Mouse (Mus musculus) neural tube, embryonic 13.5 days (tissue): ENCODE measurements at regions not wholly inside any gene's neighbourhood (a gene's known extent, or its start where the extent isn't known, plus 50 kb on each side); places are given as distances from the start of the nearest gene placed in this dataset.

ENCODE experiments used
- ATAC-seq: fragments of 200-750 bp; cut with Nextera tagmentation; 2 replicates; pipeline ENCODE4 v1.8.0; 2017; ENCODE audit warnings: low read depth, mild to moderate bottlenecking, moderate TSS enrichment, moderate library complexity
- H3K27ac ChIP-seq: fragments of 300-500 bp; sonication (generic); replicated peaks from 2 replicates; pipeline ENCODE4 v1.5.1; 2015; ENCODE audit warnings: moderate library complexity, mild to moderate bottlenecking, inconsistent platforms
- H3K27me3 ChIP-seq: fragments of 300-500 bp; sonication (generic); 2 replicates; pipeline ENCODE4 v1.6.1; 2015; ENCODE audit warnings: mild to moderate bottlenecking, inconsistent platforms
- H3K36me3 ChIP-seq: fragments of 300-500 bp; sonication (generic); 2 replicates; pipeline ENCODE4 v1.6.1; 2015; ENCODE audit warnings: mild to moderate bottlenecking, inconsistent platforms
- H3K4me1 ChIP-seq: fragments of 300-500 bp; sonication (generic); replicated peaks from 2 replicates; pipeline ENCODE4 v1.6.1; 2015; ENCODE audit warnings: inconsistent platforms
- H3K4me2 ChIP-seq: fragments of 300-500 bp; sonication (generic); 2 replicates; pipeline ENCODE4 v1.6.1; 2015; ENCODE audit warnings: inconsistent platforms, mild to moderate bottlenecking, moderate library complexity
- H3K4me3 ChIP-seq: fragments of 300-500 bp; sonication (generic); 2 replicates; pipeline ENCODE4 v1.5.1; 2015; ENCODE audit warnings: mild to moderate bottlenecking, inconsistent platforms
- H3K9ac ChIP-seq: fragments of 300-500 bp; sonication (generic); 2 replicates; pipeline ENCODE4 v1.6.1; 2015; ENCODE audit warnings: moderate library complexity, mild to moderate bottlenecking, inconsistent platforms
- H3K9me3 ChIP-seq: fragments of 300-500 bp; sonication (generic); 2 replicates; pipeline ENCODE4 v1.6.1; 2016; ENCODE audit warnings: inconsistent platforms
- WGBS: fragments of 180-500 bp; shearing (Covaris S2); methylation state at CpG from one replicate; pipeline ENCODE4 v1.1.7; 2015; 5-methylcytosine and 5-hydroxymethylcytosine counted together

DNA sequence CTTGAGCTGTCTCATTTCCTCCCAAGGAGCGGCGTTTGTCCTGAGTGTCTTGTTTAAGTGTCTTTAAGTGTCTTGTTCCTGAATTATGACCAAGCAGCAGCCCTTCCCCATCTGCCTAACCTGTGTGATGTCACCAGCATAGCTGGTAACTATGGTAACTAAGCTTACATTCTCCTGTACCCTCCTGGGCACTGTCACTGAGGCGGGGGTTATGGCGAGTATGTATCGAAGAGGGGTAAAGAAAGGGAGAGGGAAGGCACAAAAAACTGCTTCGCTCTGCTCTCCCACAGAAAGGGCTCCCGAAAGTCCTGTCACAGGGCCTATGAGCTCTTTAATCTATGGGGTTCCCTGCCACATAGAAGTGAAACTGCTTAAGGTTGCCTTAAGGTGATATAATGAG lies 89.6 kb downstream of the Ppp4r2 start:
- Histone ChIP-seq H3K36me3 (no peaks in the 10 kb centered on the region), H3K27me3 (no peaks in the 10 kb centered on the region), H3K27ac (no peak overlapping the region), H3K4me3 (no peak overlapping the region), H3K4me1 (0 out of 2 replicates have a peak, but pooled peaks cover 7% of the 10 kb centered on the region), H3K4me2 (no peak overlapping the region), H3K9me3 (no peaks in the 10 kb centered on the region), H3K9ac (no peak overlapping the region)
- 63% methylated on average over 7 of the region's 7 CpGs for WGBS
- no peak for ATAC-seq

DNA sequence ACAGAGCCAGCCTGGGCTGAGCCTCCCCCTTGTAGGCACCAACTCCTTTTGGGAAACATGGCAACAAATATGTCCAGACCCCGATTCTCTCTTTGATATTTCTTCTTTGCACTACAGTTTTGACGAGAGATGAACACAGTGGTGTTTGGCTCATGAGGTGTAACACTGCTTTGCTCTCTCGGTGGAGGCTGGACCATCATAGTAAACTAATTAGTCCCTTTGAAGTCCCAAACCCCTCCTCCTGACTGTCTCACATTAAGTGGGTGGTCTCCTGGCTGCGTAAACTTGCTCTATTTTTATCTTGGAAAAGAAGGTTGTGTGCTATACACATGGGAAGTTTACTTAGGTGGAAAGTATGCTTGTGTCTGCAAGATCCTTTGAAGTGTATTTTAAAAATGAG lies 90.3 kb downstream of the Ppp4r2 start:
- H3K9ac ChIP-seq: no peak overlapping the region
- no peak overlapping the region for H3K4me2 ChIP-seq
- H3K4me1 ChIP-seq: 0 out of 2 replicates have a peak, but pooled peaks cover 7% of the 10 kb centered on the region
- H3K36me3 ChIP-seq: no peaks in the 10 kb centered on the region
- H3K4me3 ChIP-seq: no peak overlapping the region
- ATAC-seq: no peak
- 42% methylated on average over 4 of the region's 4 CpGs for WGBS
- H3K9me3 ChIP-seq: no peaks in the 10 kb centered on the region
- no peak overlapping the region for H3K27ac ChIP-seq
- no peaks in the 10 kb centered on the region for H3K27me3 ChIP-seq

DNA sequence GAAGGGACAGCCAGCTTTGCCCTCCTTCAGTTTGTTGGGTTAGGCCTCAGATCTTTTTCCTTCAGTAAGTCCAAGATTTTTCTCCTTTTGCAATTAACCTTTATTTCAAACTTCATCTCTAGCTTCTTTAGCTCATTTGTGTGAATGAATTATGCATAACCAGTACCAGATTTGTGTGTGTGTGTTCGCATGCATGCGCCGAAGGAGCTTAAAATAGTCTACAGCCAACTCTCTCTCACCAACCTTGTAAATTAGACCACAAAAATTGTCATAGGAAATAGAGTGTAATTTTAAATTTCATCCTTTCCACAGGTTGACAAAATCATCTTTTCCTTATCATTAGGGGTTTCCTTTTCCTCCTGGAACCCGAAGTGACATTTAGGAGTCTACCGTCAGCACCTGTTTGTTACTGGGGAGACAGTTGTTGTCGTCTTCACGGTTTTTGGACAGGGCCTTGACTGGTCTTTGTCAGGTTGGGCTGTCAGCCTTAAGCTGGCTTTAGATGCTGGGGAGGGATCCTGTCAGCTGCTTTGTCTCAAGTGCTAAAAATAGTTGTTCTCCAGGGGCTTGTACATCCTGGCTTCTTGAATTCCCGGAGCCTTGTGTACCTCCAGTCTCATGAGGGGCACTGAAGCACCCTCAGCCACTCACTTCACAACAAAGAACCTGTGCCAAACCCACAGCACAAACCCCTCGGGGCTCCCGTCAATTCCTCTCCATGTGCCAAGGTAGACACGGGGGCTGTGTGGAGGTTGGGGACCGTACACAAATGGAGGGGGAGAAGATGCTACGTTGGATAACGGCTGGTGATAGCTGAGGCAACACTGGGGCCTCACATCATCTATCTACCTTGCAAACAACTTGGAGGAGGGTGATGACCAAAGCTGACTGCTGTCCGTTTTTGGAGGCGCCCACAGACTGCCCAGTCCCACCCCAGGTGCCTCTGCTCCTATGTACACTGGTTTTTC lies 95.7 kb downstream of the Ppp4r2 start:
- Histone ChIP-seq H3K4me1 (peaks cover 9% of the 10 kb centered on the region; the same call in 1 of the 2 replicates), H3K4me3 (no peak overlapping the region), H3K27me3 (no peaks in the 10 kb centered on the region), H3K27ac (no peak overlapping the region), H3K36me3 (no peaks in the 10 kb centered on the region), H3K9ac (no peak overlapping the region), H3K9me3 (no peaks in the 10 kb centered on the region), H3K4me2 (no peak overlapping the region)
- WGBS: 76% methylated on average over 16 of the region's 16 CpGs
- ATAC-seq: no peak

DNA sequence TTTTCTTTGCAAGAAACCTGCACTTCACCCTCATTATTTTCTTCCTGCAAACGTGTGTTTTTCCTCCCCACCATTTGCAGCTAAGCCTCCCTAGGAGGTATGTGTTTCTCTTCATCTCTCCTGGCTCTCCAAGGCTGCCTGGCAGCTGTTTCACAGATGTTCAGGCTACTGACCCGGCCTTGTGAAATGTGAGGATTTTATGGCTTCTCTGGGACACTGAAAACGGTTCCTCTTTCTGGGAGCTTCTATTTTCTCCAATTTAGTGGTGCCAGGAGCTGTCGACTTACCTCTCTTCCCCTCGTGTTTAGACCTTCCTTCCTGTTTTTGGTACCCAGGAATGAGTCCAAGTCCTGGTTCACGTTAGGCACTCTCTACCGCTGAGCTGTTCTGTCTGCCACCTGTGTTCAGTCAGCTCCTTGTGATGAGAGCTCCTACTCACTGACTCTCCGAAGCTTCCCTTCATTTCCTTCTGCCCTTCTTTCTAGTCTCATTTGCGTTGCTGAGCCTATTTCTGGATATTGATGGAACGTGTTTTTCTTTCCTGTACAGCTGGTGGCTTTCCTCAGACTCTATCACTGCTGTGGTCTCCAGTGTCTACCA lies 96.4 kb downstream of the Ppp4r2 start:
- 47% methylated on average over 10 of the region's 10 CpGs for WGBS
- no peak for ATAC-seq
- no peak overlapping the region for H3K9ac ChIP-seq
- H3K4me3 ChIP-seq: no peak overlapping the region
- H3K36me3 ChIP-seq: no peaks in the 10 kb centered on the region
- peaks cover 9% of the 10 kb centered on the region; the same call in 1 of the 2 replicates for H3K4me1 ChIP-seq
- H3K4me2 ChIP-seq: no peak overlapping the region
- no peaks in the 10 kb centered on the region for H3K9me3 ChIP-seq
- H3K27me3 ChIP-seq: no peaks in the 10 kb centered on the region
- no peak overlapping the region for H3K27ac ChIP-seq

DNA sequence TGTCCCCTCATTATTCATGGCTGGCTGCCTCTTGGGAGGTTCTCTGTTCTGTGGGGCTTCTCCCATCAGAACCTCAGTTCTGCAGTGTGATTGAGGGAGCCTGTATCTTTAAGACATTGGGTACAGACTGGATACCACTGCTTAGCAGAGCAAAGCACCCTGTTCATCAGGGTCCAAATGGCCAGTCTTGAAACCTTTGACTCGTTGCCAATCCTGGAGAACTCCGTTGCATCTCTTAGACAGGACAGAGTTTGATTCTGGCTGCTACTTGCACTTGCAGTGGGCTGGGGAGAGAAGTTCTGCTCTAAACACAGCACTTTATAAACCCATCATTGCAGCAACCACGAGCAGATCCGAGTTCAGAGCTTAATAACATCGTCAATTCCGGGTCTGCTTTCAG lies 97.3 kb downstream of the Ppp4r2 start:
- Histone ChIP-seq H3K9me3 (no peaks in the 10 kb centered on the region), H3K4me2 (no peak overlapping the region), H3K27me3 (no peaks in the 10 kb centered on the region), H3K36me3 (no peaks in the 10 kb centered on the region), H3K9ac (no peak overlapping the region), H3K4me1 (peaks cover 9% of the 10 kb centered on the region; the same call in 1 of the 2 replicates), H3K27ac (no peak overlapping the region), H3K4me3 (no peak overlapping the region)
- WGBS: 73% methylated on average over 6 of the region's 6 CpGs
- ATAC-seq: no peak

DNA sequence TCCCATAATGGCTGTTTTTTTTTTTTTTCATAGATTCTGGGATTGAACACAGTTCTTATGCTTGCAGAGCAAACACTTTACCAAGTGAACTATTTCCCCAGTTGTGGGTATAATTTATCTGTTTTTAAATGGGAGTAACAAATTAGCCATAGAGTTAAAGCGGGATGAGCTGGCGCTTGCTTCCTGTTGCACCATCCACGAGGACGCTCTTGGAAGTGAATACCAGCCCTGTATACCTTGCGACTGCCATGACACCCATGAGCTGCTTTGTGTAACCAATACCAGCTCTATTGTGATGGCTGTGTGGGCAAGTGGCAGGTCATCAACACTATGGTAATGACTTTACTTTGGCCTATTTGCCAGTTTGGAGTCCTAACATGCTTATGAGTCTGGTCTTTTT lies 101.0 kb downstream of the Ppp4r2 start:
- Histone ChIP-seq H3K27me3 (no peaks in the 10 kb centered on the region), H3K36me3 (no peaks in the 10 kb centered on the region), H3K4me2 (no peak overlapping the region), H3K27ac (no peak overlapping the region), H3K4me1 (peaks cover 16% of the 10 kb centered on the region; the same call in 1 of the 2 replicates), H3K4me3 (no peak overlapping the region), H3K9me3 (no peaks in the 10 kb centered on the region), H3K9ac (no peak overlapping the region)
- WGBS: 92% methylated on average over 5 of the region's 5 CpGs
- no peak for ATAC-seq

DNA sequence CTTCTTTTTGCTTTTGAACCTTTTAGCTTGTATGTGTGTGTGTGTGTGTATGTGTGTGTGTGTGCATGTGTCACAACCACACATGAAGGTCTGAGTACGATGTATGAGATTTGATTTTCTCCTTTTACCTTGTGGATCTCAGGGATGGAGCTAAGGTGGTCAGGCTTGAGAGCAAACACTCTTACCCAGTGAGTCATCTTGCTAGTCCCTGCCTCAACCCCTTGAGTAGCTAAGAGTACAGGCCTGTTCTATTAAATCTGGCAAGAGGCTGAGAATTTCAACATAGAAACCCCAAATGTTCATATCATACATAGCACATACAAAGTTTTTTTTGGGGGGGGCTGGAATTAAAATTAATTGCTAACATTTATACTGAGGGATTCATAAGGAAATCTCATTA lies 104.4 kb downstream of the Ppp4r2 start:
- H3K9ac ChIP-seq: no peak overlapping the region
- peaks cover 13% of the 10 kb centered on the region; the same call in 1 of the 2 replicates for H3K4me1 ChIP-seq
- no peaks in the 10 kb centered on the region for H3K36me3 ChIP-seq
- H3K27me3 ChIP-seq: no peaks in the 10 kb centered on the region
- H3K4me2 ChIP-seq: no peak overlapping the region
- H3K27ac ChIP-seq: no peak overlapping the region
- 87% methylated on average over 1 of the region's 1 CpGs for WGBS
- no peak for ATAC-seq
- no peak overlapping the region for H3K4me3 ChIP-seq
- no peaks in the 10 kb centered on the region for H3K9me3 ChIP-seq

DNA sequence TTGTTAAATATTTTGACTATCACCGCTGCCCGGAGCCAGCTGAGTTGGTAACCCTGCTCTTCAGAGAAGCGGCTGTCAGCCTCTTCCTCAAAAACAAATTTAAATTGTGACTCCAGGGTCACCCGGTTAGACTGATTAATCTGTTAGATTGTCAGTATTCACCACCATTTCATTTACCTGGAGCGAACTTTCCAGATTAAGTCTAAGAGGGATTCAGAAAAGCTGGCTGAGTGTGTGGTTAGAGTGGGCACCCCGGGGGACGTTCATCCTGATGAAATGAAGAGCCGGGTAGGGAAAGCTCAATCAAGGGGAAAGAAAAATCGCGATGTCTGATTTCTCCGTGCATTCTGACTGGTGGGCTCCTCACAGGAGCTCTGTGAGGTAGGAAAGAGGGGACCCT lies 105.0 kb downstream of the Ppp4r2 start:
- H3K27ac ChIP-seq: no peak overlapping the region
- WGBS: 73% methylated on average over 11 of the region's 11 CpGs
- no peak overlapping the region for H3K9ac ChIP-seq
- no peaks in the 10 kb centered on the region for H3K27me3 ChIP-seq
- no peak for ATAC-seq
- H3K36me3 ChIP-seq: no peaks in the 10 kb centered on the region
- H3K4me3 ChIP-seq: no peak overlapping the region
- H3K9me3 ChIP-seq: no peaks in the 10 kb centered on the region
- no peak overlapping the region for H3K4me2 ChIP-seq
- peaks cover 13% of the 10 kb centered on the region; the same call in 1 of the 2 replicates for H3K4me1 ChIP-seq

DNA sequence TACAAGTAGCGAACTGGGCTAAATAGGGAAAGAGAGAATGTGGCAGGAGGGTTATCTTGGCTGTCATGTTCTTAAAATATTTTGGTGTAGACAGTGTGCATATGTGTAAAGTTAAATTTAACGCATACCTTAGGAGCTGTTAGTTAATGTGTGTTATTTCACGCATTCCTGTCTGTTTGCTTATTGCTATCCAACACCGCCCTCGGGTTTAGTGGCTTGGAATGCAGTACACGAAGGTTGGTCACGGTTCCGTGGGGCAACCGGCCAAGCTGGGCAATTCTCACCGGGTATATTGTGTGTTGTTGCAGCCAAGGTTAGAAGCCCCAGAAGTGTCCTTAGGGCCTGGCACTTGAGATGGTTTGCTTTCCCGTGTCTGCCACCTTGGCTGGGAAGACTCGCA lies 105.6 kb downstream of the Ppp4r2 start:
- no peak for ATAC-seq

DNA sequence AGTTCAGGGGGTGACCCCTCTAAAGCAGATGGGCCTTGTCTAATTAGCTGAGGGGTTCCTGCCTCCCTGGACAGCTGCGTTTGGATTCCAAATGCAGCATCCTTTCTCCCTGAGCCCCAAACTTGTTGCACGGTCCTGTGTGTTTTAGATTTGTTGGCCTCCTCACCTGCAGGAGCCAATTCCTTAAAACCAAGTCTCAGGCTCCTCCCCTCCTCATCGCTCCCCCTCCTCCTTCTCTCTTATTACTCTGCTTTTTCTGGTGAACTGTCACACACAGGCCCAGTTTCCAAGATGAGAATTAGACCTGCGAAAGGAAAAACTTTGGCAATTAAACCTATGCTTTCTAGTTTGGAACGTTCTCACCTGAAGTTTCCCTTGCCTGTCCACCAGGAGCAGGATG lies 106.3 kb downstream of the Ppp4r2 start:
- Histone ChIP-seq H3K36me3 (no peaks in the 10 kb centered on the region), H3K27me3 (no peaks in the 10 kb centered on the region), H3K4me2 (no peak overlapping the region), H3K9me3 (no peaks in the 10 kb centered on the region), H3K27ac (no peak overlapping the region), H3K9ac (no peak overlapping the region), H3K4me3 (no peak overlapping the region), H3K4me1 (peaks cover 13% of the 10 kb centered on the region; the same call in 1 of the 2 replicates)
- no peak for ATAC-seq
- 88% methylated on average over 5 of the region's 5 CpGs for WGBS

More for the DNA sequence above, 105.6 kb downstream of the Ppp4r2 start:
- Histone ChIP-seq H3K27me3 (no peaks in the 10 kb centered on the region), H3K9me3 (no peaks in the 10 kb centered on the region), H3K4me3 (no peak overlapping the region), H3K4me1 (peaks cover 13% of the 10 kb centered on the region; the same call in 1 of the 2 replicates), H3K9ac (no peak overlapping the region), H3K36me3 (no peaks in the 10 kb centered on the region), H3K27ac (no peak overlapping the region), H3K4me2 (no peak overlapping the region)
- 70% methylated on average over 12 of the region's 12 CpGs for WGBS

DNA sequence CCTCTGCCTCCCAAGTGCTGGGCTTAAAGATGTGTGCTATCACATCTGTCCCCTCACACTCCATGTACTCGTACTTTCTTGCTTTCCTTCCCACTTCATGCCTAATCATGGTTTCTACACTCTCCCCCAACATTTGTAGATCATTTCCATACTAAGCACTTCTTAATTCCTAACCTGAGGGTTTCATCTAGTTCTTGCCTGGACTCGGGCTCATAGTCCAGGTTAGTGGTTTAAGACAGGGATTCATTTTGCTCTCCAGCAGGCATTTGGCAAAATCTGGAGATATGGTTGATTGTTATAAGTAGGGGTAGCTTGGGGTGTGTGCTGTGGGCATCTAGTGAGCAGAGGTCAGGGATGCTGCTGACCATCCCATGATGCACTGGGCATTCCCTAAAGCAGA lies 108.3 kb downstream of the Ppp4r2 start:
- 78% methylated on average over 2 of the region's 2 CpGs for WGBS
- H3K9me3 ChIP-seq: no peaks in the 10 kb centered on the region
- H3K4me3 ChIP-seq: no peak overlapping the region
- no peak overlapping the region for H3K27ac ChIP-seq
- peaks cover 13% of the 10 kb centered on the region; the same call in 1 of the 2 replicates for H3K4me1 ChIP-seq
- no peak overlapping the region for H3K9ac ChIP-seq
- no peaks in the 10 kb centered on the region for H3K27me3 ChIP-seq
- no peaks in the 10 kb centered on the region for H3K36me3 ChIP-seq
- no peak for ATAC-seq
- no peak overlapping the region for H3K4me2 ChIP-seq

DNA sequence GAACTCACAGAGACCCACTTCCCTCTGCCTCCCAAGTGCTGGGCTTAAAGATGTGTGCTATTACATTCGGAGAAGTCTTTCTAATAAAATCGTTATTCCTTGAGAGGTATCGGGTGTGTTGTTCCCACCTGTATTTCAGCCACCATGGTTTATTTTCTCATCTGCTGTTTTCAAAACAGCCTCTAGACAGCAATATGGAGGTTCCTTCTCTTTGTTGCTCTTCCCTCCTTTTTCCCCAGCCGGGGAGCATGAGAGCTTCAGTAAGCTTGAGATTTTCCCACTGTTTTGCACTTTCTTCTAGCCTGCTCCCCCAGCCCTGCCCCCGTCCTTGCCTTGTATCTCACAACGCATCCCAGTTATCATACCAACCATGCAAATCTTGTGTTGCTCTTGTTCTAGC lies 109.5 kb downstream of the Ppp4r2 start:
- Histone ChIP-seq H3K36me3 (no peaks in the 10 kb centered on the region), H3K9ac (no peak overlapping the region), H3K4me1 (peaks cover 22% of the 10 kb centered on the region), H3K27ac (peak overlapping the region; percentile 52; the same call in 1 of the 2 replicates), H3K9me3 (no peaks in the 10 kb centered on the region), H3K4me2 (no peak overlapping the region), H3K4me3 (no peak overlapping the region), H3K27me3 (no peaks in the 10 kb centered on the region)
- no peak for ATAC-seq
- WGBS: 73% methylated on average over 6 of the region's 6 CpGs
